Mouse (Mus musculus): ENCODE results near the gene Fam102b. TPM values are rescaled to one million over a fixed set of nuclear protein-coding genes. Genes with fewer than 3 reads are reported as not detected.
A peak's percentile ranks its signal among the peaks of the same experiment; 100 is the strongest.

Gene Fam102b
- polyA plus RNA-seq, 1 experiment: 8.2 TPM

DNA sequence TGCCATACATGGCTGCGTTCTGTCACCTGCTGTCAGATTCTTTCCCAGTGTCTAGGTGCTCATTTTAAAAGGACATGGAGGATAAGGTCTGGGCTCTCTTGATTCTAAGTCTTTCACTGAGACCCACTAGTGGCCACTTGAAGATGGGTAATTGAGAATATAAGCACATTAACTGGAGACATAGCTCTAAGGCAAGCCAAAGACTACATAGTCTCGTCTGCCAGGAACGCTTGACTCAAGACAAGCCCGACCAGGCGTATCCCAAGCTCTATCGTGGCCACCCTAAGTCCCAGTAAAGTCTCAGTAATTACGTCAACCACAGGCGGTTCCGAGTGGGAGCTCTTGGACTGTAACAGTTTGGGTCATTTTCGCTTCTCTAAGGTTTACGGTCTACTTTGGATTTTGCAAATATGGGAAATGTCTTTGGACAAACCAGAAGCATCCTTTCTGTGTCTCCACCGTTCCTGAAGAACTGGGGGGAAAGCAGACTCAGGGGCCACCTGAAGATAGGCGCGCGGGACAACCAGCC, 881 bp downstream of the Fam102b start:
- Histone ChIP-seq H3K79me2 (ENCODE audit: control insufficient read depth, insufficient read depth) (peaks cover 38% of the 10 kb centered on the region), H3ac (ENCODE audit: control insufficient read depth, insufficient read length, low read depth) (peak overlapping the region; percentile 85), H3K4me3 (ENCODE audit: insufficient read depth, poor library complexity, severe bottlenecking) (peak overlapping the region; percentile 52), H3K36me3 (ENCODE audit: control insufficient read depth, insufficient read depth) (peaks cover 9% of the 10 kb centered on the region), H3K27me3 (ENCODE audit: control insufficient read depth, insufficient read depth, insufficient read length) (no peaks in the 10 kb centered on the region), H3K79me3 (ENCODE audit: low read depth) (peaks cover 13% of the 10 kb centered on the region)
- TF ChIP-seq MYOD1 (IDR thresholded peaks at IDR 0.05; ENCODE audit: control insufficient read depth, insufficient read length, low read depth): no peak
- TF ChIP-seq MAX (IDR thresholded peaks at IDR 0.05): no peak
- no peak for TF ChIP-seq CTCF (IDR thresholded peaks at IDR 0.05; ENCODE audit: control insufficient read depth, insufficient read depth, insufficient read length)
- no peak for TF ChIP-seq USF1 (IDR thresholded peaks at IDR 0.05; ENCODE audit: low read depth)
- no peak for TF ChIP-seq MYOG (IDR thresholded peaks at IDR 0.05; ENCODE audit: control insufficient read depth, extremely low read depth, insufficient read length)
- no peak for TF ChIP-seq CEBPB (IDR thresholded peaks at IDR 0.05; ENCODE audit: low read depth)
- TF ChIP-seq FOSL1 (IDR thresholded peaks at IDR 0.05; ENCODE audit: insufficient read depth, low read length, poor library complexity, severe bottlenecking): no peak

GRCm38 (mm10) chr3:109025579-109025978, 1.8 kb downstream of the Fam102b start:
- H3K4me3 ChIP-seq (ENCODE audit: insufficient read depth, poor library complexity, severe bottlenecking): no peak overlapping the region
- H3K79me3 ChIP-seq (ENCODE audit: low read depth): peaks cover 16% of the 10 kb centered on the region
- no peak for TF ChIP-seq USF1 (IDR thresholded peaks at IDR 0.05; ENCODE audit: low read depth)
- TF ChIP-seq FOSL1 (IDR thresholded peaks at IDR 0.05; ENCODE audit: insufficient read depth, low read length, poor library complexity, severe bottlenecking): no peak
- peak; percentile 62 for TF ChIP-seq CTCF (IDR thresholded peaks at IDR 0.05; ENCODE audit: control insufficient read depth, insufficient read depth, insufficient read length)
- no peak for TF ChIP-seq MYOD1 (IDR thresholded peaks at IDR 0.05; ENCODE audit: control insufficient read depth, insufficient read length, low read depth)
- no peak for TF ChIP-seq MYOG (IDR thresholded peaks at IDR 0.05; ENCODE audit: control insufficient read depth, extremely low read depth, insufficient read length)
- no peak for TF ChIP-seq MAX (IDR thresholded peaks at IDR 0.05)
- H3K27me3 ChIP-seq (ENCODE audit: control insufficient read depth, insufficient read depth, insufficient read length): no peaks in the 10 kb centered on the region
- no peak overlapping the region for H3ac ChIP-seq (ENCODE audit: control insufficient read depth, insufficient read length, low read depth)
- H3K36me3 ChIP-seq (ENCODE audit: control insufficient read depth, insufficient read depth): peaks cover 11% of the 10 kb centered on the region
- peaks cover 41% of the 10 kb centered on the region for H3K79me2 ChIP-seq (ENCODE audit: control insufficient read depth, insufficient read depth)

- H3K36me3 ChIP-seq (ENCODE audit: control insufficient read depth, insufficient read depth): peaks cover 15% of the 10 kb centered on the region
- H3K79me2 ChIP-seq (ENCODE audit: control insufficient read depth, insufficient read depth): peaks cover 42% of the 10 kb centered on the region
- no peak overlapping the region for H3K4me3 ChIP-seq (ENCODE audit: insufficient read depth, poor library complexity, severe bottlenecking)
- peaks cover 18% of the 10 kb centered on the region for H3K79me3 ChIP-seq (ENCODE audit: low read depth)
- no peak overlapping the region for H3ac ChIP-seq (ENCODE audit: control insufficient read depth, insufficient read length, low read depth)
- no peak for TF ChIP-seq FOSL1 (IDR thresholded peaks at IDR 0.05; ENCODE audit: insufficient read depth, low read length, poor library complexity, severe bottlenecking)
- no peak for TF ChIP-seq CEBPB (IDR thresholded peaks at IDR 0.05; ENCODE audit: low read depth)
- no peak for TF ChIP-seq MYOG (IDR thresholded peaks at IDR 0.05; ENCODE audit: control insufficient read depth, extremely low read depth, insufficient read length)
- TF ChIP-seq MAX (IDR thresholded peaks at IDR 0.05): no peak
- no peak for TF ChIP-seq CTCF (IDR thresholded peaks at IDR 0.05; ENCODE audit: control insufficient read depth, insufficient read depth, insufficient read length)
- TF ChIP-seq MYOD1 (IDR thresholded peaks at IDR 0.05; ENCODE audit: control insufficient read depth, insufficient read length, low read depth): no peak
- no peak for TF ChIP-seq USF1 (IDR thresholded peaks at IDR 0.05; ENCODE audit: low read depth)
- H3K27me3 ChIP-seq (ENCODE audit: control insufficient read depth, insufficient read depth, insufficient read length): no peaks in the 10 kb centered on the region
Observed at GRCm38 (mm10) chr3:109023066-109023465, 4.3 kb downstream of the Fam102b start.

GRCm38 (mm10) chr3:109021720-109022516, 5.5 kb downstream of the Fam102b start:
- Histone ChIP-seq H3K36me3 (ENCODE audit: control insufficient read depth, insufficient read depth) (peaks cover 15% of the 10 kb centered on the region), H3K4me3 (ENCODE audit: insufficient read depth, poor library complexity, severe bottlenecking) (no peak overlapping the region), H3K27me3 (ENCODE audit: control insufficient read depth, insufficient read depth, insufficient read length) (no peaks in the 10 kb centered on the region), H3K79me2 (ENCODE audit: control insufficient read depth, insufficient read depth) (peaks cover 41% of the 10 kb centered on the region), H3ac (ENCODE audit: control insufficient read depth, insufficient read length, low read depth) (no peak overlapping the region), H3K79me3 (ENCODE audit: low read depth) (peaks cover 18% of the 10 kb centered on the region)
- TF ChIP-seq USF1 (IDR thresholded peaks at IDR 0.05; ENCODE audit: low read depth) (no peak), MAX (IDR thresholded peaks at IDR 0.05) (no peak), CEBPB (IDR thresholded peaks at IDR 0.05; ENCODE audit: low read depth) (no peak), FOSL1 (IDR thresholded peaks at IDR 0.05; ENCODE audit: insufficient read depth, low read length, poor library complexity, severe bottlenecking) (no peak)

DNA sequence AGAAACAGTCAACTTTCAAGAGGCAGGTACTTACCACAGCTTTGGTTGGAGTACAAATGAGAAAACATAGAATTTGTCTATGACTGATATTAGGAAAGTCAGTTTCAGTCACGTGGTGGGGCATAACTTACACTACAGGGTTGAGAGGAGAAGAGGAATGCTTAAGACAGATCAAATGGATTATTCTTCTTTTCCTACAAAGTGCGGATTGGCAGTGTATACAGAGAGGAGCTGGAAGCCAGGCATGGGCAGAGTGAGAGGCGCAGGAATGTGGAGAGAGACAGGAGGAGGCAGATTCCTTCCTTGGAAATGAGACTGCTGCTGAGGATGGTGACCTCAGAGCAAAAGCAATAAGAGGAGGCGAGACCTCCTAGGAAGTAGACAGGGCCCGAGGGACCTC, 9.1 kb downstream of the Fam102b start:
- peaks cover 16% of the 10 kb centered on the region for H3K79me2 ChIP-seq (ENCODE audit: control insufficient read depth, insufficient read depth)
- peaks cover 7% of the 10 kb centered on the region for H3K79me3 ChIP-seq (ENCODE audit: low read depth)
- H3K36me3 ChIP-seq (ENCODE audit: control insufficient read depth, insufficient read depth): peaks cover 6% of the 10 kb centered on the region
- H3K27me3 ChIP-seq (ENCODE audit: control insufficient read depth, insufficient read depth, insufficient read length): no peaks in the 10 kb centered on the region
- no peak overlapping the region for H3K4me3 ChIP-seq (ENCODE audit: insufficient read depth, poor library complexity, severe bottlenecking)
- no peak overlapping the region for H3ac ChIP-seq (ENCODE audit: control insufficient read depth, insufficient read length, low read depth)
- no peak for TF ChIP-seq CEBPB (IDR thresholded peaks at IDR 0.05; ENCODE audit: low read depth)
- no peak for TF ChIP-seq MYOG (IDR thresholded peaks at IDR 0.05; ENCODE audit: control insufficient read depth, extremely low read depth, insufficient read length)
- no peak for TF ChIP-seq MAX (IDR thresholded peaks at IDR 0.05)
- TF ChIP-seq USF1 (IDR thresholded peaks at IDR 0.05; ENCODE audit: low read depth): no peak
- no peak for TF ChIP-seq FOSL1 (IDR thresholded peaks at IDR 0.05; ENCODE audit: insufficient read depth, low read length, poor library complexity, severe bottlenecking)
- no peak for TF ChIP-seq CTCF (IDR thresholded peaks at IDR 0.05; ENCODE audit: control insufficient read depth, insufficient read depth, insufficient read length)
- TF ChIP-seq MYOD1 (IDR thresholded peaks at IDR 0.05; ENCODE audit: control insufficient read depth, insufficient read length, low read depth): no peak
